Mouse (Mus musculus): ENCODE data around the gene Slc17a6.
"Not testable (repeated sequence)": the region's sequence is repeated elsewhere in the genome, so short reads cannot be mapped to it uniquely, and the experiment has no call there.

The Slc17a6 gene

GRCm38 (mm10) chr7:51693539-51694217 is 71.9 kb downstream of the Slc17a6 start:
- DNase-seq: no peak

- DNase-seq: no peak
Measured at GRCm38 (mm10) chr7:51694452-51694851, 72.6 kb downstream of the Slc17a6 start.

- no peak for DNase-seq
Measured at GRCm38 (mm10) chr7:51709508-51709907, 87.7 kb downstream of the Slc17a6 start.

- not testable (repeated sequence) for DNase-seq
Measured at GRCm38 (mm10) chr7:51710346-51710745, 88.5 kb downstream of the Slc17a6 start.

- no peak for DNase-seq
Measured at GRCm38 (mm10) chr7:51715771-51716170, 94.0 kb downstream of the Slc17a6 start.

Data from cerebellum, adult 11-12 months (tissue).